Mouse (Mus musculus) urinary bladder, adult 18-20 months (tissue): ENCODE measurements around the gene Hba-a1.
"Not testable (repeated sequence)": the region's sequence is repeated elsewhere in the genome, so short reads cannot be mapped to it uniquely, and the experiment has no call there.

ENCODE experiments used
- DNase-seq, 2 experiments: peaks; one replicate each; pipeline ENCODE4 v3.0.0; 2022; ENCODE audit warnings: low spot score in 2 of 2, mixed read lengths in 2 of 2

Gene Hba-a1

DNA sequence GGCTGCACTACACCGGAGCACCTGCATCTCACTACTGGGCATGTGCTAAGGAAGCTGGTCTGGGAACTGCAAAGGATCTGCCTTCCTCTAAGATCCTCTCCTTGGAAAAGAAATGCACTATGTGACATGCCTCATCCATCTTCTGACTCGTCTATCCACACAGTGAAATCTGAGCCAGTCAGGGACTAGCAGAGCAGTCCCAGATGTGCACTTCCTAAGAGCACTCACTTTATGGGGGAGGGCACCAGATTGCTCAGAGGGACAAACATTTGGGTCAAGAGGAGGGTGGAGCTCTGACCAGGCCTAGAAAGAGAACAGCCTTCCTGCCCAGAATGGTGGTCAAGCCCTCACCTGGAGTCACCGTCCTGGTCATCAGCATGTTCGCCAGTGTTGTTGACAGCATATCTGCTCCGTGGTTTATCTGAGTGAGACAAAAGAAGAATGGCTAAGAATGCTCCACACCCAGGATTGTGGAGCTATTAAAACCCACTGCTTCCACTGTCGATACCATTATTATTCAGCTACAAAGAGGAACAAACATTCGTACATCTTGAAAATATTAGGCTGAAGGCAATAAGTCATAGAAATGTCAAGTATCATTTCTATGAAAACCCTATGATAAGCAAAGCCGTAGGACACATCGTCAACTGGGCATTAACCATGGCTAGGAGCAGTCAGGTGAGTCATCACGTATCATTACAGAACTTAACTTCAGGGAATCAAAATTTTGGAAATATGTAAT, 20.5 kb upstream of the Hba-a1 start:
- no peak for DNase-seq

DNA sequence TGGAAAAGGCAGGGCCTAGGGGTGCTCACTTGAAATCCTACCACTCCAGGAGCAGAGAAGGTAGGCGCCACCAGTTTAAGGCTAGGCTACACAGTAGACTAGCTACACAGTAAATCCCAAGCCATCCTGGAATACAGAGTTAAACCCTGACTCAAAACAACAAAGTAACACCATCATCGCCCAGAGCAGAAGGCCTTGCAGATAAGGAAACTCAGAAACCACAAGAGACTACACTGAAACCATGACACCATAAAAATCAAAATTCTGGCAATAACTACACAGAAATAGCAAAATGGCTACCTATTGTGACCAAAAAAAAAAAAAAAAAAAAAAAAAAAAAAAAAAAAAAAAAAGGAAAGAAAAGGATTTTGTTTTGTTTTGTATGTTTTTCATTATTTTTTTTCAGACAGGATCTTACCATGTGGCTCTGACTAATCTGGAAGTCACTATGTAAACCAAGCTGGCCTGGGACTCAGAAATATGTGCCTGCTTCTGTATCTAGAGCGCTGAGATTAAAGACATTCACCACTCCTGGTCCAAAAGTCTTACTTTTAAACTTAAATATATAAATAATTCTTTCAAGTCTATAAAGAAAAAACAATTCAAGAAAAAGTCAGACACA, 18.1 kb upstream of the Hba-a1 start:
- DNase-seq = no peak

DNA sequence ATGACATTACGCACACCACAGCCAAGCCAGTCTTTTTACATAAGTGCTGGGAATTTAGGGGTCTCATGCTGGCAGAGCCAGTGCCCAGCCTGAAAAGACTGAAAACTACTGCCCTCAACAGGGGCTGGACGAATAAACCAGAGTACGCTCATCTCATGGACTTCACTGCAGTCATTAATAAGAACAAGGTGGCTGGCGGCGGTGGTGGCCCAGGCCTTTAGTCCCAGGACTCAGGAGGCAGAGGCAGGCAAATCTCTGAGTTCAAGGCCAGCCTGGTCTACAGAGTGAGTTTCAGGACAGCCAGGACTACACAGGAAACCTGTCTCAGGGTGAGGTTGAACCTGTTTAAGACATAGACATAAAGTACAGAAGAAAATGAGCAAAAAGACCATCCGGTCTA, 17.1 kb upstream of the Hba-a1 start:
- DNase-seq = no peak

DNA sequence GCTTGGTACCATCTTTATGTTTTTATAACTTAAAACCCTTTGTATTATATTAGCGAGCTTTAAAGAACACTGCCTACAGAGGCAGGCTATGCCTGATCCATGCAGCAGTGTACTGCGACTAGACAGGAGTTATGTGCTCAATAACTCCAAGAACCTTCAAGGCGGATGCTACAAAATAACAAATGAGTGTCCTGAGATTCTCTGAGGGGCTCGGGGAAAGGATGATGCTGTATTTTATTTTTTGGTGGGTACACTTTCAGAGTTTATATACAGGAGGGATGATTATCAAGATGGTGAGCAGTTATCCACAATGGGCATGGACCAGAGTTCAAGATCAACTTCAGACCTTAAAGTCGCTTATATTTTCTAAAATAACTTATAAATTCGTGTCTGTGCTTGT, 16.5 kb upstream of the Hba-a1 start:
- DNase-seq = no peak

DNA sequence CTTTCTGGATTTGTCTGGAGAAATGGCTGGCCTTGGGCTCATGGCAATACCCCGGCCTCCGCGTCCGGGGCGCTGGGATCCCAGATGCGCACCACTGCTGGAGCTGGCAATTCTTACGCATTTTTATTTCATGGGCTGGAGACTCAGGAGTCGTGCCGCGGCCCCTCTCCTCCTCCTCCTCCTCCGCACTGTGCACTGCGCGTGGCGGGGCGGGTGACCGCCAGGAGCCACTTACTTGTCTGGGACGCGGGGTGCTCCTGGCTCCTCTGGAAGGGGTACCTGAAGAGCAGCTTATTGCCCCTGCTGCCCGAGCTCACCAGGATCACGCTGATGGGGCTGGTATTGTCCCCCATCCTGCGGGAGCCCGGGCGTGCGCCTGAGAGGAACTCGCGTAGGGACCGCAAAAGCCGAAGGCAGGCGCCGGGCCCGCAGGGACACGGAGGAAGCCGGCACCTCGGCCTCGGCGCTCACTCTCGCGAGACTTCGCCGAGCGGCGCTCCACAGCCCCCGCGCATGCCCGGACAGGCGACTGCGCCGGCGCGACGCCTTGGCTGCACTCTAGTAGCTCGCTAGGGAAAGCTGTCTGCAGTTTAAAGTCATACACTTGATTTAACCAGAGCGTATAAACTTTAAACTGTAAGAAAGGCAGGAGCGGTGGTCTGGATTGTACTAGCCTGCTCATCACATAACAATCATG, 16.0 kb upstream of the Hba-a1 start, which contains the start of gene Nprl3:
Nprl3 (minus strand) TSS at position 520 of the 697 bp plus-strand sequence.
- DNase-seq = peak; percentile 93

DNA sequence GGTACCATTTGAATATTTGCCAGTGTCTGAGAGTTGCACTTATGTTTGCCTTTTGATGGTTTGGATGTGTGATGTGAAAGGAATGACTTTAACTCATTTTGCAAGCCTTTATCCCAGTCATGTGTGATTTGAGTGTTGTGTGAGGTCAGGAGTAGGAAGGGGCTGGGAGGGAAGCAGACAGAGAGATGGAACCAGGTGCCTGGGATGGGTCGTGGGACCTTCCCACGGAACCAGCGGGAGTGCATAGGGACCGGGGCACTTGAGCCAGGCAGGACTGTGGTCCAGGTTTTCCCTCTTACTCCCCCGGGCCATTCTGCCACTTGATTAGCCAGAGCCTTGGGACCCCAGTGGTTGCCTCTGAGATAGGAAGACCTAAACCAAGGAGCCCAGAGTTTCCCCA, 15.3 kb upstream of the Hba-a1 start:
- peak in 1 of 2 experiments; percentile 10 for DNase-seq

DNA sequence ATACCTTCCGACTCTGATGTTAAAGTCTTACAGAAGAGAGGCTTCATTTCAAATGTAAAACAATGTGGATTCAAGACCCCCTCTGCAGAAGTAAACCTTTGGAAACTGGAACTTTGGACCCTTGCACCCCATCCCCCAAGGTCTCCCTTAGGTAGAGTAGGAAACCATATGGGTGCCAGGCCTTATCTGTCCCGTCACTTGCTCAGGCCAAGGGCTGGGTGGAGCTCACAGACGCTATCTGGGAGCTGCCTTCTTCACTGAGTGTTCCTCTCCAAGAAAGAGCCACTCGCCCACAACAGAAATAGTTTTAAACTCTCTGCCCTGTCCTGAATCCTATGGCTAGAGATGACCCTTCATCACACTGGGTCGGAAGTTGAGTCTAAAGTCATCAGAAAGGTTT, 14.4 kb upstream of the Hba-a1 start:
- no peak for DNase-seq

DNA sequence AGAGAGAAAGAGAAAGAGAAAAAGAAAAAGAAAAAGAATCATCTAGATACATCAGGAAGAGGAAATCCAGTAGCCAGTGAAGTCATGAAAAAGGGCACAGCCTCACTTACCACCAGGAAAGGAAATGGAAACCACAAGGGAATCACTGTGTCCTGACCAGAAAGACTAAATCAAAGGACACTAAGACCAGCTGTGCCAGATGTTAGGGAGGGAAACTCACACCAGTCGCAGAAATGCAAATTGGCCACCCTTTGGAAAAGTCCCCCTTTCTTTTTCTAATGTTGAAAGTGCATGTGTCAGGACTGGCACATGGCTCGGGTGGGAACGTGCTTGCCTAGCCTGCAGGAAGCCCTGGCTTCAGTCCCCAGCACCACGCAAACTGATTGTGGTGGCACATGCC, 12.1 kb upstream of the Hba-a1 start:
- no peak for DNase-seq

DNA sequence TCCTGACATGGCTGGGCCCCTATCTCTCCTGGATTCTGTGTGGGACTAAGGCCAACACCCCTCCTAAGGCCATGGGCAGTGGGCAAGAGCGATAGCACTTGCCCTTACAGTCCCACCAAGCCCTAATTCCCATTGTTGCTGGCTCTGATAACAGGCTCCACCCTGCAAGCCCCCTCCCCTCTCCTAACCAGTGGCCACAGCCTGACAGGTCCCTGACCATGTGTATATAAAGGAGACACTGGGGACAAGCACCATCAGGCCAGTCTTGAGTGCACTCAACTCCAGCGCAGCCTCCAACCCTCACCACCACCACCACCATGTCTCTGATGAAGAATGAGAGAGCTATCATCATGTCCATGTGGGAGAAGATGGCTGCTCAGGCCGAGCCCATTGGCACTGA, 7.0 kb upstream of the Hba-a1 start, which contains the start of gene Hba-x:
Hba-x (plus strand) TSS at position 54 of the 400 bp plus-strand sequence.
- DNase-seq = no peak

DNA sequence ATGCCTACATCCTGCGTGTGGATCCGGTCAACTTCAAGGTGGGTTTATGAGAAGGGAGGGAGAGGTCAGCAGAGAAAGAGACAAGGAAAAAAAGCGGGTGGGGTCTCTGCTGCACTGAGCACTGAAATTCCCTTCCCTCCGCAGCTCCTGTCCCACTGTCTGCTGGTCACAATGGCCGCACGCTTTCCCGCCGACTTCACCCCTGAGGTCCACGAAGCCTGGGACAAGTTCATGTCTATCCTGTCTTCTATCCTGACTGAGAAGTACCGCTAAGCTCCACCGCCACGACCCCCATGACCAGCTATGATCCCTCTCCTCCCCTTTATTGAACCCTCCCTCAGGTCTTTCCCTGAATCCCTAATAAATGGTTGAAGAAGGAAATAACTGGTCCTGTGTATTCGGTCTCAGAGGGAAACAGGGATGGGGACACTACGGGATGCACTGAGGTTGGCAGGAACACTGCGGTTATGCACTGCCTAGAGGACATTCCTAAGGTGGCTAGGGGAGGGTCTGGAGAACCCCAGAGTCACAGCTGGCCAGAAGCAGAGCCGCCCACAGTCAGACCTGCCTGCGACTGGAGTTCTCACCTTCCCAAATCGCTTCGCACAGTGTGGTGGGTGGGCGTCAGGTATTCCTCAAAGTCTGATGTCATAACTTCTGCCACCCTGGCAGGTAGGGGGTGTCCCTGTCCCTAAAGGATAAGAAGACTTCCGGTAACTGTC, 5.4 kb upstream of the Hba-a1 start:
- no peak for DNase-seq

DNA sequence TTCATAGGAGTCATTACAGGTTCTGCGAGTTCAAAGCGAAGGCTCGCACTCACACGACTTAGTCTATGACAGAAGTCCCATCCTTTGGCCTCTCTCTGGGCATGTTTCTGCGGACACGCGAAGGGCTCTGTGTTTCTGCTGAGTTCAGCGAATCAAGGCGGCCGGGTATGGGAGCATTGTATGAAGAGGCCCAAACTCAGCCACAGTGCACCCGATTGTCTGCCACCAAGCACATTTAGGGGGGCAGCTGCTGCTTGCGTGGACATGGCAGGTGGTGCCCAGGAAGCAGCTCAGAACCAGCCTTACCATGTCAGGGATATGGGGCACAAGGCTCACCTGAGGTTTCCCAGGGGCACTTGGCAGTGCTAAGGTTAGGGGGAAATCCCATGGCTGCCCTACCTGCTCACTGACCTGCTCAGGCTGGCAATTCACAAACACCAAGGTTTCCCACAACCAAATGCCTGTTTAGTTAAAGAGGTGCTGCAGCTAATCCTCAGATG, 4.8 kb upstream of the Hba-a1 start:
- DNase-seq = no peak

DNA sequence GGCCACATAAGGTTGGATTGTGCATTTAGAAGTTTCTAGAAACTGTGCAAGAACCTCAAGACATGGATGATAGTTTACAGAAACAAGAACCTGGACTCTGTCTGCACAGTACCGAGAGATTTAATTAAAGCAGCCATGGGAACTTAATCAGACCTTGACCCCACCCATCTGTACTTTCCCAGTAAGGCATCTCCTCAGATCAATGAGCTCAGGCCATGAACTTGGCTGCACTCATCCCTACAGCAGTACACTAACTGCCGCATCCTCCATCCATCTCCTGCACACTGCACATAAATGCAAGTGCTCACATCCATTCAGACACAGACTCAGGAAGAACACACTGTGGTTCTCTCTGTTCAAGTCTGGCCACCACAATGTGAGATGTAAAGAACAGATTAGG, 2.7 kb upstream of the Hba-a1 start:
- no peak for DNase-seq

DNA sequence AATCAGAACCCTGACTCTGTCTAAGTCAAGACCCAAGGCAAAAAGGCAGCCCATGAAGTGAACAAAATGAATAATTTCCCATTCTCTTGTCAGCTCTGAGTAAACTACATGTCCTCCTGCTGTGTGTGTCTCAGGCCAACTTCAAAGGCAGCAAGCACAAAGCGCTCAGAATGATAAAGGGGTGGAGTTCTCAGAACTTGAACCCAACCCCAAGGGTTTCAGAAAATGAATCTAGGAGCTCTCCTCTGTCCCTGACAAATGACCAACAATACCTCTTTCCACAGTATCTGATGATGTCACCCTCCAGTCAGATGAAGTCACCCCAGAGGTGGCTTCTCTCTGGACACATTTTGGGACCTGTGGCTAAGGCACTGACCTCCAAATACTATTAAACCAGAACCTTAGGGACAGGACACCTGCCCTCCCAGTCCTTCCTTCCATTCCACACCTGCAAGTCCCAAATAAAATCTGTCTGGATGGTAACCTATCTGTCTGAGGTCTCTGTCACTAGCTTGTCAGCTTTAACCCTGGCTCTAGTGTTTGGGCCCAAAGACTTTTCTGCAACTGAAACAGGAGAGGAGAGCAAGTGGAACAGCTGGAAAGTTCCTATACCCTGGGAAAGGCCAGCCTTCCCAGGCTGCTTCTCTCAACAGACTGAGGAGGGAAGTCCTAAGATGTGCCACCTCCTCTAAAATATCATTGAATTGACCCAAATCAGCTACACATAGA, 1.7 kb upstream of the Hba-a1 start:
- no peak for DNase-seq

DNA sequence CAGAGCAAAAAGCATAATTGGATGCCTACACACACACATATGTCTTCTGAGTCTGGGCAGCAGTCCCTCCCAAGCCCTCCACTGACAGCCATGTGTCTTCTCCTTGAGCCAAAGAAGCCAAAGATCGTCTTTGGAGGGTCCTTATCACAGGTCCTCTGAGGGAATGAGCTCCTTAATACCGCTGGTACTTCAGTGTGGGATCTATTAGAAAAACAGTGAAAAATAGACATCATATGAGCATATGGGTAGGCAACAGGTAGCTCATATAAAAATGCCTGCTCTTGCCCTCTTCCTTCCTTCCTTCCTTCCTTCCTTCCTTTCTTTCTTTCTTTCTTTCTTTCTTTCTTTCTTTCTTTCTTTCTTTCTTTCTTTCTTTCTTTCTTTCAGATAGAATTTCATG, 1.3 kb downstream of the Hba-a1 start:
- not testable (repeated sequence) for DNase-seq

DNA sequence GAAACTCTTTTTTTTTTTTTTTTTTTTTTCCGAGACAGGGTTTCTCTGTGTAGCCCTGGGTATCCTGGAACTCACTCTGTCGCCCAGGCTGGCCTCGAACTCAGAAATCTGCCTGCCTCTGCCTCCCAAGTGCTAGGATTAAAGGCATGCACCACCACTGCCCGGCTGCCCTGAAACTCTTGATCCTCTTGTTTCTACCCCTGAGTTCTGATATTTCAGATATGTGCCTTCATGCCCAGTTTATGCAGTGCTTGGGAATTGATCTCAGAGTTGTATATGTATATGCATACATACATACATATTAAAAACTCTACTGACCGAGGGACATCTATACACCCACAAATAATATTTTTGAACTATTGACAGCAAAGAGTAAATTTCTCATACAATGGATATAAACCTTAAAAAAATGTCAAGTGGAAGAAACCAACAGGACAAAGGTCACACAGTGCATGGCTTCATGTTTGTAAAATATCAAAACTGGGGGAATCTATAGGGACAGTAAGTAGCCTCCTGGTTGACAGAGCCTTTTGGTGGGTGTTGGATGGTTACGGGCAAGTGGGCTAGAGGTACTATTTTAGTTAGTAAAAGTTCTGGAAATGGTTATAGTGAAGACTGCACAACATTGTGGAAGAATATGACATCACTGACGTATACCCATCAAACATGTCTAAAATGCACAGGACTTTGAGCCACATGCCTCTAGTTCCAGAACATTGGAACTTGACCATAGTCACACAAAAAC, 1.9 kb downstream of the Hba-a1 start:
- DNase-seq = no peak

DNA sequence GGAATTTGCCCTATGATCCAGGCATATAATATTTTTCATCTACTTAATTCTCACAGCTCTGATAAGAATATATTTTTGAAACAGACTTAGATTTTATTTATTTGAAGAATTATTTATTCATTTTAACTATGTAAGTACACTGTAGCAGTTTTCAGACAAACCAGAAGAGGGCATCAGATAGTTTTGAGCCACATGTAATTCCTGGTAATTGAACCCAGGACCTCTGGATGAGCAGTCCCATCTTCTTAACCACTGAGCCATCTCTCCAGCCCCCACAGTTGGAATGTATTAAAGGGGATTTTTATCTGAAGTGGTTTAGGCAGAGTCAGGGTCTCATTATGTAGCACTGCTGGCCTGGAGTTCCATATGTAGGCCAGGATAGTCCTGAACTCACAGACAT, 2.6 kb downstream of the Hba-a1 start:
- DNase-seq = not testable (repeated sequence)

DNA sequence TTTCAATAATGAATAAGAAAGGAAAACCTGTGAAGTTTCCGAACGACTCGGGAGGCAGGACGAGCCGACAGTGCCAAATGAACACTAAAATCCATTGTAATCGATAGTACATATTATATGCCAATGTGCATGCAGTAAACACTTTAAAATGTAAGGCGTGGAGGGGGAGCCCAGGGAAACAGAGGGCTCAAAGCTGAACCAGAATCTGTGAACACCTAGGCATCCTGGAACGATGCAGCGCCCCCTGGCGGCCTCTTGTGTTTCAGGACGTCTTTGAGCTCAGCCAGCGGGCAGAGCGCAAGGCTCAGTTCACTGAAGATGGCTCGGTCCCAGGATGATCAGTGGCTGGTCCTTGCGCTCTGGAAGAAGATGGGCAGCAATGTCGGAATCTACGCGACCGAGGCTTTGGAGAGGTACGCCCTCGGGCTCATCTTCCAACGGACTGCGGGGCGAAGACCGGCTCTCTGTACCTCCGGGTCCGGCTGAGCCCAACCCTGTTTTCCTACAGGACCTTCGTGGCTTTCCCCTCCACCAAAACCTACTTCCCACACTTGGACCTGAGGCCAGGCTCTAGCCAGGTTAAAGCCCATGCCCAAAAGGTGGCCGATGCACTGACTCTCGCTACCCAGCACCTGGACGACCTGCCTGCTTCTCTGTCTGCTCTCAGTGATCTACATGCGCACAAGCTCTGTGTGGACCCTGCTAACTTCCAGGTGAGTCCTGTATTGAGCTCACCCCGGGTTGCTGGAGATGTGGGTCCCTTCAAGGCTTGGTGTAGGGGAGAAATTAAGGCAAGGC, 3.6 kb downstream of the Hba-a1 start, which contains the start of gene Hbq1b:
Hbq1b (plus strand) TSS at position 271 of the 798 bp plus-strand sequence.
- DNase-seq = peak; percentile 53 to 65

DNA sequence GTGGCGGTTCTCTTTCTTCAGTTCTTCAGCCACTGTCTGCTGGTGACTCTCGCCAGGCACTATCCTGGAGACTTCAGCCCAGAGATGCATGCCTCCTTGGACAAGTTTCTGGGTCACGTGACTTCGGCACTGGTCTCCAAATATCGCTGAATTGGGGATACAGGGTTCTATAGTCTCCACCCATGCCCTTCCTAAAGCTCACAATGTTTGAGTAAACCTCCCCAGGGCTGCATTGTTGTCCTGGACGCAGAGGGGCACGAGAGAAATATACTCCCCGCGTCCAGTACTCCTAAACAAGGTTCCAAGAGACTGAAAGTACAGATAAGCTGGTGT, 4.1 kb downstream of the Hba-a1 start:
- DNase-seq = no peak

DNA sequence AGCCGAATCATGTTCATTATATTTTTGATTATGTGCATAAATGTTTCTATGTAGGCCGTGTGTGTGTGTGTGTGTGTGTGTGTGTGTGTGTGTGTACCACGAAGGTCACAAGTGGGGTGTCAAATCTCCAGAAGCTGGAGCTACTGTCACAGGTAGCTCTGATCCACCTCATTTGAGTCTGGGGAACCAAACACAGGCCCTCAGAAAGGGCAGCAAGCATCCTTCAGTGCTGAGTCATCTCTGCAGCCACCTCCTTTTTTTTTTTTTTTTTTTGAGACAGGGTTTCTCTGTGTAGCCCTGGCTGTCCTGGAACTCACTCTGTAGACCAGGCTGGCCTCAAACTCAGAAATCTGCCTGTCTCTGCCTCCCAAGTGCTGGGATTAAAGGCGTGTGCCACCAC, 9.5 kb downstream of the Hba-a1 start:
- DNase-seq = not testable (repeated sequence)

DNA sequence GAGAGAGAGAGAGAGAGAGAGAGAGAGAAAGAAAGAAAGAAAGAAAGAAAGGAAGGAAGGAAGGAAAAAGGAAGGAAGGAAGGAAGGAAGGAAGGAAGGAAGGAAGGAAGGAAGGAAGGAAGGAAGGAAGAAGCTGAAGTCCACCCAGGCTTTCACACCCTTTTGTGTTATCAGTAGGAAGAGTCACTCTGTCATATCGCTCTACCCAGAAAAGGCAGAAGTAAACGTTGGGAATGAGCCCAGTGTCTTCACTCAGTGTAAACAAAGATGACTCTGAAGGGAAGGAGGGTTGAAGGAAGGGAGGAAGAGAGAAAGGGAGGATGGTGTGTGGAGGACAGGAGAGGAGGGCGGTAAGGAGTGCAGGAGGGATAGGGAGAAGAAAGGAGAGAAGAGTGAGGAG, 10.2 kb downstream of the Hba-a1 start:
- not testable (repeated sequence) for DNase-seq
